Mouse (Mus musculus) gonadal fat pad, adult 2 months (tissue): ENCODE results near the gene Psmd4. TPM values are rescaled to one million over a fixed set of nuclear protein-coding genes. Genes with fewer than 3 reads are reported as not detected.
"Not testable (repeated sequence)": the region's sequence is repeated elsewhere in the genome, so short reads cannot be mapped to it uniquely, and the experiment has no call there.

Source experiments
- DNase-seq: peaks from one replicate; pipeline ENCODE4 v3.0.0-alpha.2; 2012; ENCODE audit warnings: low read depth
- polyA plus RNA-seq: library from polyadenylated mRNA; depleted of rRNA; stranded (reverse); fragments of >200 nt; gene quantifications from 2 replicates; pipeline ENCODE4 v1.2.3, GENCODE M21; 2012; rRNA removed

The Psmd4 gene
- 182 and 227 TPM in 2 replicates for polyA plus RNA-seq

GRCm38 (mm10) chr3:95042166-95042837 is at the start of gene Psmd4:
Gene Psmd4 (minus strand): TSS chr3:95042614.
- peak; percentile 83 for DNase-seq

- DNase-seq = no peak
These were observed 45.7 kb upstream of the Psmd4 start for GRCm38 (mm10) chr3:95088071-95088470.

GRCm38 (mm10) chr3:95071606-95072005 is 29.2 kb upstream of the Psmd4 start:
- DNase-seq = no peak

GRCm38 (mm10) chr3:95066570-95066969 is 24.2 kb upstream of the Psmd4 start:
- no peak for DNase-seq

GRCm38 (mm10) chr3:95066095-95066494 is 23.7 kb upstream of the Psmd4 start:
- no peak for DNase-seq

GRCm38 (mm10) chr3:95065553-95065952 is 23.1 kb upstream of the Psmd4 start:
- DNase-seq = no peak

GRCm38 (mm10) chr3:95063741-95064140 is 21.3 kb upstream of the Psmd4 start:
- no peak for DNase-seq

GRCm38 (mm10) chr3:95058078-95058477 is 15.7 kb upstream of the Psmd4 start:
- DNase-seq = no peak

- DNase-seq = no peak
These were observed 13.9 kb upstream of the Psmd4 start for GRCm38 (mm10) chr3:95056275-95056674.

GRCm38 (mm10) chr3:95054481-95055260 is 12.3 kb upstream of the Psmd4 start:
- no peak for DNase-seq

GRCm38 (mm10) chr3:95053701-95054100 is 11.3 kb upstream of the Psmd4 start:
- DNase-seq = no peak

- no peak for DNase-seq
These were observed 10.5 kb upstream of the Psmd4 start for GRCm38 (mm10) chr3:95052959-95053358.

GRCm38 (mm10) chr3:95047914-95048313 is 5.5 kb upstream of the Psmd4 start:
- DNase-seq = no peak

- DNase-seq = no peak
These were observed 4.1 kb upstream of the Psmd4 start for GRCm38 (mm10) chr3:95046462-95047057.

- DNase-seq = no peak
These were observed 837 bp upstream of the Psmd4 start for GRCm38 (mm10) chr3:95043251-95043650.

- DNase-seq = no peak
These were observed 420 bp upstream of the Psmd4 start for GRCm38 (mm10) chr3:95042838-95043229.

GRCm38 (mm10) chr3:95041625-95042024 is 789 bp downstream of the Psmd4 start:
- DNase-seq = no peak

- no peak for DNase-seq
These were observed 12.5 kb downstream of the Psmd4 start for GRCm38 (mm10) chr3:95029953-95030352.

GRCm38 (mm10) chr3:95029291-95029827 is 13.1 kb downstream of the Psmd4 start:
- DNase-seq = not testable (repeated sequence)

GRCm38 (mm10) chr3:95028603-95029002 is 13.8 kb downstream of the Psmd4 start:
- DNase-seq = no peak

- no peak for DNase-seq
These were observed 14.7 kb downstream of the Psmd4 start for GRCm38 (mm10) chr3:95027701-95028100.

GRCm38 (mm10) chr3:95027057-95027645 is 15.3 kb downstream of the Psmd4 start:
- no peak for DNase-seq
